Mouse (Mus musculus) hindbrain, embryonic 15.5 days (tissue): ENCODE measurements around the gene Kifc5b. TPM values are rescaled to one million over a fixed set of nuclear protein-coding genes. Genes with fewer than 3 reads are reported as not detected.

Experiments used
- microRNA-seq: library from miRNA; unstranded; fragments of <30 nt; microRNA quantifications from one replicate; pipeline ENCODE4, GENCODE M21; 2016
- polyA plus RNA-seq: library from polyadenylated mRNA; unstranded; fragments of >200 nt; fragmentation: Nextera tagmentation; extraction: Ambion mirVana; gene quantifications from 2 replicates; pipeline ENCODE4 v1.2.1, GENCODE M21; 2015

Kifc5b gene
- polyA plus RNA-seq, 1 experiment from 2014 or later: 3.7 TPM

Small RNAs within 50 kb of the gene (microRNA-seq; reads per million reads assigned to microRNA genes)
- gene Gm27775 (not detected), gene Mir3083 (1.3 reads per million), gene Mir6968 (0.65 reads per million)

Other genes with a start within 250 kb of the Kifc5b start
- gene Crebrf, start 201.4 kb upstream of the Kifc5b start, polyA plus RNA-seq: 11.5 and 12.4 TPM in 2 replicates
- 54.8 and 58.6 TPM in 2 replicates for gene Bnip1, start 136.0 kb upstream of the Kifc5b start, polyA plus RNA-seq
- gene Nkx2-5, start 72.1 kb upstream of the Kifc5b start, polyA plus RNA-seq: 0.09 TPM in 1 of 2 replicates, not detected in the other
- gene Phf1, start 16.0 kb downstream of the Kifc5b start, polyA plus RNA-seq: 32.3 and 34.7 TPM in 2 replicates
- 134 and 138 TPM in 2 replicates for gene Cuta, start 22.5 kb downstream of the Kifc5b start, polyA plus RNA-seq
- 4.7 and 5.1 TPM in 2 replicates for gene Syngap1, start 24.2 kb downstream of the Kifc5b start, polyA plus RNA-seq
- gene Zbtb9, start 56.1 kb downstream of the Kifc5b start, polyA plus RNA-seq: 14.6 and 14.7 TPM in 2 replicates
- gene Bak1, start 111.9 kb downstream of the Kifc5b start, polyA plus RNA-seq: 4.1 and 4.5 TPM in 2 replicates
- 0.79 and 1.2 TPM in 2 replicates for gene Itpr3, start 140.2 kb downstream of the Kifc5b start, polyA plus RNA-seq
- gene Uqcc2, start 216.8 kb downstream of the Kifc5b start, polyA plus RNA-seq: 379 and 389 TPM in 2 replicates